Mouse (Mus musculus): ENCODE data around the gene Tm6sf2. TPM values are rescaled to one million over a fixed set of nuclear protein-coding genes. Genes with fewer than 3 reads are reported as not detected.

Tm6sf2 gene
- polyA plus RNA-seq, 3 experiments from 2014 or later, result 0.59 to 0.94 TPM; not detected in 1

Other genes starting within 250 kb of the Tm6sf2 start
- 10 to 100 TPM in 2 of 3 experiments, 1 to 10 TPM in 1; 7.5 to 20.8 (median 18.4) TPM for gene Pbx4, start 240.4 kb upstream of the Tm6sf2 start, polyA plus RNA-seq (2017; shearing (Covaris generic))
- gene Cilp2, start 185.2 kb upstream of the Tm6sf2 start, polyA plus RNA-seq (2017; shearing (Covaris generic)), result not detected
- gene Tssk6, start 170.7 kb upstream of the Tm6sf2 start, polyA plus RNA-seq (2017; shearing (Covaris generic)), result 1 to 10 TPM in 1 of 3 experiments, under 1 TPM in 1, not detected in 1; 0.35 to 1.2 TPM
- 100 to 1,000 TPM; 194 to 284 (median 245) TPM for gene Ndufa13, start 170.4 kb upstream of the Tm6sf2 start, polyA plus RNA-seq (2017; shearing (Covaris generic))
- gene Yjefn3, start 170.2 kb upstream of the Tm6sf2 start, polyA plus RNA-seq (2017; shearing (Covaris generic)), result 1 to 10 TPM in 1 of 3 experiments, under 1 TPM in 1, not detected in 1; 0.56 to 1.1 TPM
- 10 to 100 TPM; 20.1 to 29.0 (median 23.2) TPM for gene Gatad2a, start 76.5 kb upstream of the Tm6sf2 start, polyA plus RNA-seq (2017; shearing (Covaris generic))
- 10 to 100 TPM; 35.3 to 56.2 (median 45.5) TPM for gene Mau2, start 30.2 kb upstream of the Tm6sf2 start, polyA plus RNA-seq (2017; shearing (Covaris generic))
- gene Sugp1, start 30.1 kb upstream of the Tm6sf2 start, polyA plus RNA-seq (2017; shearing (Covaris generic)), result 10 to 100 TPM; 38.0 to 52.9 (median 52.6) TPM
- gene Hapln4, start 10.5 kb downstream of the Tm6sf2 start, polyA plus RNA-seq (2017; shearing (Covaris generic)), result not detected
- gene Ncan, start 47.9 kb downstream of the Tm6sf2 start, polyA plus RNA-seq (2017; shearing (Covaris generic)), result not detected
- 10 to 100 TPM; 37.8 to 49.3 (median 40.1) TPM for gene Nr2c2ap, start 58.4 kb downstream of the Tm6sf2 start, polyA plus RNA-seq (2017; shearing (Covaris generic))
- gene Rfxank, start 66.2 kb downstream of the Tm6sf2 start, polyA plus RNA-seq (2017; shearing (Covaris generic)), result 10 to 100 TPM; 36.6 to 71.1 (median 66.0) TPM
- 10 to 100 TPM; 83.2 to 86.8 (median 86.6) TPM for gene Borcs8, start 66.6 kb downstream of the Tm6sf2 start, polyA plus RNA-seq (2017; shearing (Covaris generic))
- gene Mef2b, start 66.8 kb downstream of the Tm6sf2 start, polyA plus RNA-seq (2017; shearing (Covaris generic)), result 1 to 10 TPM in 1 of 3 experiments, under 1 TPM in 2; 0.29 to 2.2 (median 0.36) TPM
- gene Tmem161a, start 99.4 kb downstream of the Tm6sf2 start, polyA plus RNA-seq (2017; shearing (Covaris generic)), result 10 to 100 TPM; 20.8 to 30.3 (median 23.3) TPM
- gene Slc25a42, start 139.4 kb downstream of the Tm6sf2 start, polyA plus RNA-seq (2017; shearing (Covaris generic)), result 10 to 100 TPM in 2 of 3 experiments, 1 to 10 TPM in 1; 5.1 to 15.7 (median 11.2) TPM
- gene Sugp2, start 161.3 kb downstream of the Tm6sf2 start, polyA plus RNA-seq (2017; shearing (Covaris generic)), result 10 to 100 TPM; 12.6 to 23.3 (median 20.8) TPM
- gene Armc6, start 161.5 kb downstream of the Tm6sf2 start, polyA plus RNA-seq (2017; shearing (Covaris generic)), result 1 to 10 TPM; 6.0 to 9.0 (median 6.4) TPM
- under 1 TPM in 2 of 3 experiments, not detected in 1; 0.39 to 0.81 TPM for gene Homer3, start 209.9 kb downstream of the Tm6sf2 start, polyA plus RNA-seq (2017; shearing (Covaris generic))
- gene Ddx49, start 229.6 kb downstream of the Tm6sf2 start, polyA plus RNA-seq (2017; shearing (Covaris generic)), result 10 to 100 TPM; 46.0 to 58.6 (median 51.4) TPM
- gene Cope, start 229.6 kb downstream of the Tm6sf2 start, polyA plus RNA-seq (2017; shearing (Covaris generic)), result 100 to 1,000 TPM; 303 to 304 (median 304) TPM
- not detected for gene Cers1, start 242.9 kb downstream of the Tm6sf2 start, polyA plus RNA-seq (2017; shearing (Covaris generic))

Measured in inflammation-experienced regulatory T-cells, adult 6 months (primary cell).